Mouse (Mus musculus): ENCODE measurements at regions not wholly inside any gene's neighbourhood (a gene's known extent, or its start where the extent isn't known, plus 50 kb on each side); places are given as distances from the start of the nearest gene placed in this dataset.
A peak's percentile ranks its signal among the peaks of the same experiment; 100 is the strongest.

DNA sequence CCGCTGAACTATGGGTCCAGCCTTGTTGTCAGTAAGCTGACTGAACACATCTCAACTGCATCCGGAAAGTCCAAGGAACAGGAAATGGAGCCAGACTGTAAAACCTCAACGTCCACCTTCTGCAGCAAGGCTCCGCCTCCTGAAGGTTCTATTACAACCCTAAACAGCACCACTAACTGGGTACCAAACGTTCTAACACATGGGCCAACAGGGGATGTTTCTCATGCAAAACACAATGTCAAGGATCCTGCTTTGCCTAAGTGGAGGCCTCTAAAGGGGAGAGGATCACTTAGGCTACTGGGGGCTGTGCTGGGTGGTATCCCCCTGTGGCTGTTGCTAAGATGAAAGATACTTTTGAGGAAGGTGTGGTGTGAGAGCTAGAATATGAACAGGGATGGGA is 51.0 kb upstream of the Stt3b start:
- DNase-seq (ENCODE audit: low spot score), result no peak

DNA sequence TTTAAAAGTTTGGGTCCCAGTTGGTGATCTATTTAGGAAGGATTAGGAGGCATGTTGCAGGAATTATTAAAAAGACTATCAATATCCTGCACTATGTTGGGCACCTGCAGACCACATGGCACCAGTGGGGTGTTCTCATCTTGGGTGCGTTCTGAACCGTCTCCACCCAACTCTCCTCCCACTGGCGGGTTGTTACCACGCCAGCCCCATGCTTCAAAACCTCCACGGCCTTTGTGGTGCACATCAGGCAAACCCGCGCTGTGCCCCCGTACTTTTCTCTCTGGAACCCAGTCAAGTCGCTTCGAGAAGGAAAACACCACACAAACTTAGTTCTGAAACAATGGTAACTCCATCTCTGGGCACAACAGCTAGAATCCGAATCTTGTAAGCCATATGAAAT is 51.7 kb upstream of the Stt3b start:
- no peak for DNase-seq (ENCODE audit: low spot score)

DNA sequence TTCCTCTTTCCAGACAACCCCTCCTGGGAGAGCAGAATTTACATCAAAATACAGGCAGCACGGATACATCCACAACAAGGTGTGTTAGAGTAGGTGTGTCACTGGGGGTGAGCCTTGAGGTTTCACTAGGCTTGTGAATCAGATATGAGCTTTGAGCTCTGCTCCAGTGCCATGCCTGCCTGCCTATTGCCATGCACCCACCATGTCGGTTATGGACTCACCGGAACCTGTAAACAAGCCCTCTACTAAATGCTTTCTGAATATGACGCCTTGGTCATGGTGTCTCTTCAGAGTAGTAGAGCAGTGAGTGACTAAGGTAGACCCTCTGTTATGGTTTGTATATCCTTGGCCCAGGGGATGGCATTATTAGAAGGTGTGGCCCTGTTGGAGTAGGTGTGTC is 52.3 kb upstream of the Stt3b start:
- no peak for DNase-seq (ENCODE audit: low spot score)

DNA sequence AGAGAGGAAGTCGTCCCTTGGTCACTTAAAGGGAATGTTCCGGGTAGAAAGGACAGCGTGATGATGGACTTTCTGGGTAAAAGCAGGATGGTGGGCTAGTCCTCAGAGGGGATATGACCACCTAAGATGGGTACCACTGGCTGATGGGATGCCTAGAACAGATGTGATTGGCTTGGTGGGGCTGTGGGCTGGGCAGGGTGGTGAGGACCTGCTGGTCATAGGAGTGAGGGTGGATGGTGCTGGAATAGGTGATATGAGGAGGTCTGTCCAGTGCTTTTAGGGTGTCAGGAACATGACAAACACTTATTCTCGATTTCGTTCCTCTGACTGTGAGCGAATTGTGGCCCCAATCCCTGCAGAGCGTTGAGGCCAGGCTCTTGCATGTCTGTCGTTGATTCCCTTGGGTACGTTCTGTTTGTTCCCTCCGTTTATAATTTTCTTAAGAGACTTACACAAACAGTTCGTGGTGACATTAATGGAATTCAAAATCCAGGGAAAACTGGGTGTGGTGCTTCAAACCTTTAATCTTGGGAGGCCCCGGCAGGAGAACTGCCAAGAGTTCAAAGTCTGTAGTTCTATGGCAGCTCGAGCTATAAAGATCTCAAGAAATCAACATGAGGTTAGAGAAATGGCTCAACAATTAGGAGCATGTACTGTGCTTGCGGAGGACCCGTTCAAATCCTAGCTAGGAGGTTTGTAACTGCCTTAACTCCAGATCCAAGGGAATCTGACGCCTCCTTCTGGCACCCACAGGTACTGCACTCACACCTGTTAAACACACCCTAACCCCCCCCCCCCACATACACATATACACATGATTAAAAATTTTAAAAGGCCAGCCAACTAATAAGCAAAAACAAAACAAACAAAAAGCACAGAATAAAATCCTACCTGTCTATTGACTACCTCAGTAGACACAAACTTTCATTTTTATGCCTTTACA is 55.0 kb upstream of the Stt3b start:
- no peak for DNase-seq (ENCODE audit: low spot score)

DNA sequence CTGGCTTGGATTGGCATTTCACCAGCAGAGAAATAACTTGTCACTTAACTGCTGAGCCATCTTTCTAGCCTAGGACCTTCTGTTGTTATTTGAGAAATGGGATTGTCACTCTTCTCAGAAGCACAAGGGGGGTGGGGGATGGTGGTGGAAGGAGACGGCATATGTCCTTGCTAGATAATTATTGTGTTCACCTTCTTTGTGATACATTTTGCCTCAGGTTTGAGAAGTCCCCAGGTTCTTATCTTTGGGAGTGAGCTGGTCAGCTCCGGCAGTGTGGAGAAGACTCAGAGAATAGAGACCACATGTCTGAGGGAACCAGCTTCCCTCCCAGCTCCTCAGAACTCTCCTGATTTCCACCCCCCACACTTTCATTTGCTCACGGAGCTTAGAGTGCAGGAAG is 57.6 kb upstream of the Stt3b start:
- no peak for DNase-seq (ENCODE audit: low spot score)

GRCm38 (mm10) chr9:115380276-115380675 is 70.1 kb upstream of the Stt3b start:
- no peak for DNase-seq (ENCODE audit: low spot score)

- DNase-seq (ENCODE audit: low spot score), result no peak
Observed at GRCm38 (mm10) chr9:115382824-115383475, 72.7 kb upstream of the Stt3b start.

- no peak for DNase-seq (ENCODE audit: low spot score)
Observed at GRCm38 (mm10) chr9:115383935-115384334, 73.7 kb upstream of the Stt3b start.

DNA sequence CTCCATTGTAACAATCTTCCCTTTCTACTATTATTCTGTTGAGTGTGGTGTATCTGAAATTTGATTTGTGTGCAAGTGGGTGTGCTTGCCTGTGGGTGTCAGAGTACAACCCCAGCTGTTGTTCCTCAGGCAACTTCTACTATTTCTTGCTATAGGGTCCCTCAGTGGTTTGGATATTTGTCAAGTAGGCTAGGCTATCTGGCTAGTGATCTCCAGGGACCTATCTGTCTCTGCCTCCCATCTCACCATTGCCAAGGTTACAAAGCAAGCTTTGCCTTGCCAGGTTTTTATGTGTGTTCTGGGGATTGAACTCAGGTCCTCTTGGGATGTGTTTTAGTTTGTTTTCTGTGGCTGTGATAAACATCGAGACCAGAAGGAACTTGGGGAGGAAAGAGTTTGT is 74.1 kb upstream of the Stt3b start:
- DNase-seq (ENCODE audit: low spot score), result no peak

DNA sequence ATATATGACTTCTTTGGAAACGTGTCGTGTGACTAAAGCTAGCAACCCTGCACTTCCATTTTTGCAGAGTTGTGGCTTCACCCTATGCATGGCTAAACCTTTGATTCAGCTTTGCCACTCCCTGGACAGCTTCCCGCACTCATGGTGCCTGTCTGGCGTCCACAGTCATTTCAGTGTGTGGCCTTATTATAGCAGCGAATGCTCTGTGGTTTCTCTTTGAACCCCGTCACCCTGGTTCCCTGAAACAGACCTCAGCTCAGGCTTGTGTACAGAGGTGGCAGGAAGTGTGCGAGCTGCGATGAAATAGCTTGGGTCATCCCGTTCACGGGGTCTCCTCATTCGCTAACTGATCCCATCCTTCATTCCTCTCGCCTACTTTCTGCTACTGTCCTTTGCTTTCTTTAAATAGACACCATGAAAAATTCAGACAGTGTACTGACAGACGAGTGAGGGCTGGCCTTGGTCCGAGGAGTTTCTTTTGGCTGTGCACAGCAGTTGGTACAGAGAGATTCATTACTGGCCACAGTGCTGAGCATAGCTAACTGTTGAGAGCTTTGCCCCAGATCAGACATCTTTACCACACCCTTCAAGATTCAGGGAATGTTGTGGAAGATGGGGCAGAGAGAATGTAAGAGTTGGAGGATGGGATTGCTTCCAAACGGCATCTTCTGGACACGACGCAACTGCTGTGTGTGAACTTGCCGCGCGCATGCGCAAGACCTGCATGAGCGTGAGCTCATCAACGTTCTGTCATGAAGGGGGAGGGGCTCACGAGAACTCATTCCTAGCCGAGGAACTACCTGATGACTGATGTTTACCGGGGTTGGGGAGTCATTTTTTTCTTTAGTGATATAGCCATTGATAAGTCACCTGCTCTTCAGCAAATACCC is 77.5 kb upstream of the Stt3b start:
- DNase-seq (ENCODE audit: low spot score), result peak; percentile 75

DNA sequence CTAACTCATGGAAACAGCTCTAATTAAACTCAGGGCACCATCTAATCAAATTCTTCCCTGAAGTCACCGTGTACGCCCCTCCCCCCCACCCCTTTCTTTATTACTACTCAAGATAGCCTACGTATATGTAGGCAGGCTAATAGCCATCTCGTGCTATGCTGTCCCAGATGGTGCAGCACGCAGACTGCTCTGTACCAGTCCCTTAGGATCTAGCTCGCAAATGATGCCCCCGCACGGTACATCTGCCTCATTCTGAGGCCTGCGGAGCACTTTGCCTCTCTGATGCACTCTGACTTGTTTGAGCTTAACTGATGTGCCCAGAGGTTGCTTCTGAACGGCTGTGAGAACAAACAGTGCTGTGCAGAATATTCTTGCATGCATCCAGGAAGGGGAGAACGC is 78.1 kb upstream of the Stt3b start:
- no peak for DNase-seq (ENCODE audit: low spot score)

DNA sequence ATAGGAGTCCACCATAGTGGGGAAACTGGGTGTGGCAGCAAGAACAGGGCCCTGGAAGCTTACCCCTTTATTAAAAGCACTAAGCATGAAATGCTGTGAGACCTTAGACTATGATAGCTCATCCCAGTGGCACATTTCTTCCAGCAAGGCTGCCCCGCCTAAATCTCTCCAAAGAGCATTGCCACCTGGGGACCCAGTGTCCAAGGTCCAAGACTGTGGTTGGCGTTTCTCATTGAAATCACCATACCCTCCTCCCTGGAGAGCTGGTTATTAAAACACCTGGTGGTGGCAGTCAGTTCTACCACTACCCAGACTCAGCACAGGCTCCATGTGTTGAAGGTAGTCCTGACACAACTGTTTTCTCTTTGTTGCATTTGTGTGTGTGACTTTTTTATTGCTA is 78.9 kb upstream of the Stt3b start:
- DNase-seq (ENCODE audit: low spot score), result no peak

DNA sequence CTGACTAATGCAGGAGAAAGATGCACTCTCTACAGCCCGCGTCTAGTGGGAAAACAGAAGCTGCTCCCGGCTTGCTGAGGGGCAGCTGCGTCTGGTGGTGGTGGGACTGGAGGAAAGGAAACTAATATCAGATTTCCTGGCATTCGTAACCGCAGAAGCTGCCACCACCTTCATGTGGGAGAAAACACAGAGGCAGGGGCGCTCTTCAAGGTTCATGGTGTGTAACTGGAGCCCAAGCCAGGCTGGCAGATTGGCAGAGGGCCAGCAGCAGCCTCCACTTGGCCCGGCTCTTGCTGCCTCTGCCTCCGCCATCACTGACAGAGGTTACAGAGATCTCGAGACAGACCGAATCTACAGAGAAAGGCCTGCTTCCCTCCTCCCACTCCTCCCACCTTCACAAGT is 80.7 kb upstream of the Stt3b start:
- DNase-seq (ENCODE audit: low spot score), result peak; percentile 64

DNA sequence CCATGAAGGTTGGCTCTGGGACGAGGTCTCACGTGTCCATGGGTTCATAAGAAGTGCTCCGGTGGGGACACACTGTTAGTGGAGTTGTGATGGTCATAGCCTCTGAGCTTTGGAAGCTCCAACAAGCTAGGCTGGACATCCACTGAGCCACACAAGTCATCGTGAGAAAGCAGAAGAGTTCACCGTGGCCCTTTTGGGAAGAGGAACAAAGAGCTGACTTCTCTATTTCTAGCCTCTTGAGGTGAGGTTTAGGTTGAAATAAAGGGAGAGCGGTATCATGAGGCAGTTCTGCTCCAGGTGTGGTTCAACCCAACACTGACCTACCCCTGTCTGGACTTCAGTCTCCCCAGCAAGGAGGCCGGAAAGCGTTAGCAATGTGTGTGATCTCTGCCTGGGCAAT is 85.3 kb upstream of the Stt3b start:
- no peak for DNase-seq (ENCODE audit: low spot score)

GRCm38 (mm10) chr9:115400461-115400860 is 90.2 kb upstream of the Stt3b start:
- DNase-seq (ENCODE audit: low spot score), result no peak

- DNase-seq (ENCODE audit: low spot score), result no peak
Observed at GRCm38 (mm10) chr9:115401405-115402151, 91.4 kb upstream of the Stt3b start.

DNA sequence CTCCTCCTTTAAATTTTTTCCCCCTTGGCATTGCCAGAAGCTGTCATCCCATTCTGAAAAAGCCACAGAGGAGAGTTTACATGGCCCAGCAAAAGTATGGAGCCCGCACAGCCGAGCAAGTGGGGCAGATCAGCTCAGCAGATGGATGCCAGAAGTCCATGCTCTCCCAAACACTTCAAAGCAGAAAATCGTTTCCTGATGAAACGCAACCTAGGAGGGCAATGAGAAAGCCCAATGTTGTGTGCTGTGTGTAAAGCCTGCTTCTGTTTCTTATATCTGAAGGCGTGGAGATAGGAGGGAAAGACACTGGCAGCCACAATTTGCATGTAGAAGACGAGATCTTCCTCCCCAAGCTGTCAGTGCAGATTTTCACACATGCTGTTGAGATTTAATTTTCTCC is 92.4 kb upstream of the Stt3b start:
- DNase-seq (ENCODE audit: low spot score), result no peak

DNA sequence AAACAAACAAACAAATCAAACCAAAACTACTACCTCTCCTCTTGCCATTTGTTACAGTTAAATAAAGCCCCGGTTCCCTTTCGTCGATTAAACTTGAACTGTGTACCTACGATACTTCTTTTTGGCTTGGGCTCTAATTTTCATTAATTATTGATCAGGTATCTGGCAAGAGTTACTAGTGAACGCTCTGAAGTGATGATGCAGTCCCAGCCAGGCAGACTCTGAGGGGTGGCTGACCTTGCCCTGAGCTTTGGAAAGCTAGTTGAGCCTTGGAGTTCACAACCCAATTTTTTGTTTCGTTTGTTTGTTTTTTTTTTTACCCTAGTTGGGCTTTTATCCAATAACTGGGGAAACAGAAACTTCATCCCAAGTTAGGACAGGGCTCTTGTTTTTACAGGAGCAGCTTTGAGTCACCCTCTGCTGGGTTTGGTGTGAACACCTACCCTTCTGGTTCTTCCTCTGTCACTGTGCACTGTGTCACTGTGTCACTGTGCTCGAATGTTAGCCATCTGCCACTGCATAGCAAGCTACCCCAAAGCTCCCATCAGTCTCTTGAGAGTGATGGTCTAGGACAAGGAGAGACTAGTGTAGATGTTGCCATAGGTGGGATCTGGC is 93.2 kb upstream of the Stt3b start:
- DNase-seq (ENCODE audit: low spot score), result no peak

- DNase-seq (ENCODE audit: low spot score), result peak; percentile 52
Observed at GRCm38 (mm10) chr9:115407901-115408470, 97.8 kb upstream of the Stt3b start.

GRCm38 (mm10) chr9:115408886-115409285 is 98.7 kb upstream of the Stt3b start:
- no peak for DNase-seq (ENCODE audit: low spot score)

- DNase-seq (ENCODE audit: low spot score), result no peak
Observed at GRCm38 (mm10) chr9:115414190-115414589, 104.0 kb upstream of the Stt3b start.

Measured in T-cell, adult 2 months (primary cell).